Mouse (Mus musculus) lung, adult 2 months (tissue): Measurements from ENCODE around the gene Ptrhd1.

Experiments used
- CTCF ChIP-seq: fragments of 200-500 bp; IDR thresholded peaks from 2 replicates; pipeline ENCODE4 v1.5.1; 2011; ENCODE audit warnings: mild to moderate bottlenecking, low read length, control low read depth; ENCODE audit not compliant: insufficient read depth
- POLR2A ChIP-seq: fragments of 200-500 bp; IDR thresholded peaks from 2 replicates; pipeline ENCODE4 v1.6.1; 2011; ENCODE audit warnings: low read depth, mild to moderate bottlenecking, control low read depth, low read length, borderline replicate concordance; ENCODE audit errors: extremely low read depth

DNA sequence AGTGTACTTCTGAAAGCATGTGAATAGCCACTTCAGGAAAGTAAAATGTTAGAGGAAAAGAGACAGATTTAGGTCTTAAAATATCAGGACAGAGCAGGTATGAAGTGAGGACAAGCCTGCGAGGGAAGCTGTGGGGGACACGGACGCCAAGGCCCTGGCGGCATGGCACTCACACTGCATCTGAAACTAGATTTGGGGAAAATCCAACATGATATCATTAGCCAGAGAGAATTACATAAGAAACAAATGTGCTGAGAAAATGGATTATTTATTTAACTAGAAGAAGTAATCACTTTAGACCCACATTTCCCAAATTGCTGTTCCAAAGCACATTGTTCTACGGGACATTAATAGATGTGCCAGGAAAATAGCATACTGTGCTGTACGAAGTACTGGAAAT is 37.3 kb downstream of the Ptrhd1 start:
- TF ChIP-seq CTCF = peak; percentile 26; the same call in 1 of the 2 replicates
- no peak for TF ChIP-seq POLR2A
